Mouse (Mus musculus): Measurements from ENCODE around the gene Gm42417. TPM values are rescaled to one million over a fixed set of nuclear protein-coding genes. Genes with fewer than 3 reads are reported as not detected.
"Not testable (repeated sequence)": the region's sequence is repeated elsewhere in the genome, so short reads cannot be mapped to it uniquely, and the experiment has no call there.

Gene Gm42417
- polyA plus RNA-seq, 1 experiment = 0.24 TPM

GRCm38 (mm10) chr1:36540807-36541206 is 1.6 kb upstream of the Gm42417 start:
- TF ChIP-seq GATA1 (IDR thresholded peaks at IDR 0.05; ENCODE audit: low read length) = no peak

- no peak for TF ChIP-seq GATA1 (IDR thresholded peaks at IDR 0.05; ENCODE audit: low read length)
Measured at GRCm38 (mm10) chr1:36540132-36540531, 903 bp upstream of the Gm42417 start.

GRCm38 (mm10) chr1:36538727-36539126 is 502 bp downstream of the Gm42417 start:
- no peak for TF ChIP-seq GATA1 (IDR thresholded peaks at IDR 0.05; ENCODE audit: low read length)

- TF ChIP-seq GATA1 (IDR thresholded peaks at IDR 0.05; ENCODE audit: low read length) = not testable (repeated sequence)
Measured at GRCm38 (mm10) chr1:36536783-36537182, 2.4 kb downstream of the Gm42417 start, which contains the start of gene Ankrd23. Ankrd23 (minus strand) TSS chr1:36536883.

GRCm38 (mm10) chr1:36536397-36536728 is 2.9 kb downstream of the Gm42417 start:
- no peak for TF ChIP-seq GATA1 (IDR thresholded peaks at IDR 0.05; ENCODE audit: low read length)

DNA sequence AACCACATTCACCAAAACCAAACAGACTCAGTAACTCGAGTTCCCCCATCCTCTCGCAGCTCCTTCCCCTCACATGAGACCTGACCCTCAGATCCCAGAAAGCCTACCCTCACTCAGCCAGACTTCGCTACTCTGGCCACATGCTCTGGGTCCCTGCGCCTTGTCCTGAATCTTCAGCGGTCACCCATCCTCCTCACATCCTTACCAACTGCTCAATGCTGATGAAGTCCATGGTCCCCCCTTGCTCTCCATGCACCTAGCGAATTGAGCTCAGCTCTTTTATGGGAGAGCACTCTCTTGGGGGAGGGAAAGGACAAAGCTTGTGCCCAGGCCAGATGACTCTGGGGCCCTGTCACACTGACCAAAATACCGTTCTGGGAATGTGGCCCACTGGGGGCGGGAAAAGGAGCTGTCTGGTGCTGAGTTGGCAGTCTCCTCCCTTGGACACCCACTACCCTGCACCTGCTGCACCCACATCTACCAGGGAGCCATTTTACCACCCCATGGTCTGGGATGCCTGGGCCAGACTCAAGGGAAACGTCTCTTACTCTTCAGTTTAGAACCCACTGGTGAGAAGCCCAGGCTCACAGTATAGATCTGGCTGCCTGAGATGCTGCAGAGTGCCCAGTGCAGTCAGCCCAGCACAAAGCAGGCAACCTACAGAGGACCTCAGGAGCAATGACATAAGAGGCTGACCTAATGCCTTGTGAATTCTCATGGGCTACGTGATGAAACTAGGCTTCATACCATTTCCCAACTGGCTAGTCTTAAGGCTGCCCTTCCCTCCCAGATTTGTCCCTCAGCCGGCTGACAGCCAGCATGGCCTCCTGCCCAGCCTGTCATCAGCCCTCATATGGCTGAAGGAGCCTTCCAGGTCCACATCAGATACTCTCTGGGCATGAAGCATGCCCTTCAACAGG is 3.5 kb downstream of the Gm42417 start:
- no peak for TF ChIP-seq GATA1 (IDR thresholded peaks at IDR 0.05; ENCODE audit: low read length)

- TF ChIP-seq GATA1 (IDR thresholded peaks at IDR 0.05; ENCODE audit: low read length) = no peak
Measured at GRCm38 (mm10) chr1:36534595-36535058, 4.6 kb downstream of the Gm42417 start.

DNA sequence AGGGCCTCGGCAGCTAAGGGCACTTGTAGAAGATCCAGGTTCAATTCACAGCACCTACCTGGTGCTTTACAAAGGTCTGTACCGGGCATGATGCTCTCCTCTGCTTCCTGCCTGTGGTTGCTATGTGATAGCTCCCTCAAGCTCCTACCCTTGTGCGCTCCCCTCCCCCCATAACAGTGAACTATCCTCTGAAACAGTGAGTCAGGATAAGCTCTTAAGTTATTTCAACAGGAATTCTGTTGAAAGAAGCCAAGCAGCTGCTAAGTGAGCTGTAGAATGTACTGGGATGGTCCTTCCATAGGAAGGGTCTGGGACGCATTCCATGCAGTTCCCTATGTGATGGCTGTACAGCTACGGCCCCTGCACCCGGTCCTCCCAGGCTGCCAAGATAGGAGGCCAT is 5.7 kb downstream of the Gm42417 start:
- no peak for TF ChIP-seq GATA1 (IDR thresholded peaks at IDR 0.05; ENCODE audit: low read length)

DNA sequence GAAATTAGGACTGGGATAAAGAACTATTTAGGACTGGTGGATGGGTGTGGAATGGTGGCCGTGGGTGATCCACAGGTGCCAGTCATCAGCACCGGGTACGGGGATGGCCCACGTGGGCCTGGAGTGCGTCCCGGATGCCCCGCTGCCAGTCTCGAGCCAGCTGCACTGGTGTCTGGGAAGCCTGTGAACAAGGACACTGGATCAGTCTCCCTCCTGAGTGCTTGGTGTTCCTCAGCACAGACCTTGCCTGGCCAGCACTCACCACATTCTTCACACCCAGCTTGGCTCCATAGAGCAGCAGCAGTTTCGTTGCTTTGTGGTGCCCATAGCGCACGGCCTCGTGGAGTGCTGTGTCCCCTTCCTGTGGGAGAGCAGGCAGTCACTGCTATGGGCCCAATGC is 7.8 kb downstream of the Gm42417 start:
- TF ChIP-seq GATA1 (IDR thresholded peaks at IDR 0.05; ENCODE audit: low read length) = no peak

- TF ChIP-seq GATA1 (IDR thresholded peaks at IDR 0.05; ENCODE audit: low read length) = no peak
Measured at GRCm38 (mm10) chr1:36530962-36531361, 8.3 kb downstream of the Gm42417 start.

DNA sequence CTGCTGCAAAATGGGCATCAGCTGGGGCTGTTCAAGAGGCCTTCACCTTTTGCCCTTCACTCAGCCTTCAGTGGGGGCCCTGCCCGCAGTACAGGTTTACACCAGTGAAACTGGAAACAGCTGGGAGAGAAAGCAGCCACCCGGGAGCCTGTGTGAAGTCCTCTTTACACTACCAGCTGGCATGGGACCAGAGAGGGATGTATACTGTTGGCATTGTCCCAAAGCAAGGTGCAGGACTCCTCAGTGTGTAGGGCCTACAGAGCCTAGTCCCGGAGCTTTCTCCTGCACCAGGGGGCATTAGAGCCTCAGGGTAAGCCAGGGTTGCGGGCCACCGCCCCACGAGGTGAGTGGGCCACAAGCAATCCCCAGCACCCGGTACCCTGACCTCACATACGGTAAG is 8.7 kb downstream of the Gm42417 start:
- TF ChIP-seq GATA1 (IDR thresholded peaks at IDR 0.05; ENCODE audit: low read length) = no peak

- TF ChIP-seq GATA1 (IDR thresholded peaks at IDR 0.05; ENCODE audit: low read length) = no peak
Measured at GRCm38 (mm10) chr1:36529875-36530274, 9.4 kb downstream of the Gm42417 start.

- no peak for TF ChIP-seq GATA1 (IDR thresholded peaks at IDR 0.05; ENCODE audit: low read length)
Measured at GRCm38 (mm10) chr1:36529274-36529673, 10.0 kb downstream of the Gm42417 start.

DNA sequence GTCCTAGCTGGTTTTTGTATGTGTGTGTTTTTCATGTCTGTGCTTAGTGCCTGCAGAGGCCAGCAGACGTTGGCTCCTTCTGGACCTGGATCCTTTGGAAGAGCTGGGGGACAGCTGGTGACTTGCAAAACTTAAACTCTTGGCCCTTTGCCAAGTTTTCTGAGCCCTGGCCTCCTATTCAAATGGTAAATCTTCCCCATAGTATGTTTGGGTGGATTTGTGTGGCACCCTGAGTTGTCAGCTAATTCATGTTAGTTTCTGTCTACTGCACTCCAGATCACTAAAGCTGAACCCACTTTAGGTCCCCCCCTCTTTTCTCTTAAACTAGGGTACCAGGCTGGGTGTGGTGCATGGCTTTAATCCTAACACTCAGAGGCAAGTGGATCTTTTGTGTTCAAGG is 10.9 kb downstream of the Gm42417 start:
- TF ChIP-seq GATA1 (IDR thresholded peaks at IDR 0.05; ENCODE audit: low read length) = no peak

DNA sequence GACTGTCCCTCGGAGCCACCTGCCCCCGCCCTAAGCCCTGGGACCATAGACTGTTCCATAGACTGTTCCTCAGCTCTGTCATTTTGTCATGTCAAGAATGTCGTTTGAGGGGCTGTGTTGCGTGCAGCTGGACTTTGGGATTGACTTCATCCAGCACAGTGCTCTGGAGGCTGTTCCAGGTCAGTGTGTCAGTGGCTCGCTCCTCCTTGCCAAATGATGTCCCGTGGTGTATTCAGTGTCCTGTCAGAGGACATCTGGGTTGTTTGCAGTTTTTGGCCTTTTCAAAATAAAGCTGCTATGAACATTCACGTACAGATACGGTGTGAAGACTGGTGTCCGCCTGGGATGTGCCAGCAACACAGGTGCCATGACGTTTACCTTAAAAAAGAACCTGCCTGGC is 12.3 kb downstream of the Gm42417 start:
- TF ChIP-seq GATA1 (IDR thresholded peaks at IDR 0.05; ENCODE audit: low read length) = no peak

DNA sequence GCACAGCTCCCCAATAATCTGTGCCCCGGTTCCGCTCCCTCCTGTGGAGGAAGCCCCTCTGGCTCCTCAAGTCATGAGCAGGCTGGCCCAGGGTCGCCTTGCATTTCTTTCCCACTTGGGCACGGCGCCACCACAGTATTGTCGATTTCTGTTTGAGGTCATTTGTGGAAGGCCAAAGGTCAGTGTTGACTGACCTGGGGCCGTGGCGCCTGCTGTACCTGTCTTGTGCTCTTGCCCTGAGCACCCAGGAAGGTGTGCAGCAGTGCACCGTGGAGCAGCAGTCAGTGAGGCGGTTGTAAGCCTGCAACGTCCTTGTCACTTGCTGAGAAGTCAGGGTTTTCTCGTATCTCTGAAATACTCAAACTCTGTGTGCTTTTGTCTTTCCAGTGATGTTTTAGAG is 13.5 kb downstream of the Gm42417 start:
- no peak for TF ChIP-seq GATA1 (IDR thresholded peaks at IDR 0.05; ENCODE audit: low read length)

GRCm38 (mm10) chr1:36524058-36524457 is 15.2 kb downstream of the Gm42417 start:
- no peak for TF ChIP-seq GATA1 (IDR thresholded peaks at IDR 0.05; ENCODE audit: low read length)

Measured in G1E-ER4 (cell line).